Mouse (Mus musculus) kidney, embryonic 15.5 days (tissue): Measurements from ENCODE around the gene Cluh. TPM values are rescaled to one million over a fixed set of nuclear protein-coding genes. Genes with fewer than 3 reads are reported as not detected.

ENCODE experiments used
- ATAC-seq: fragments of 200-750 bp; cut with Nextera tagmentation; replicated peaks from 2 replicates; pipeline ENCODE4 v1.8.0; 2017; ENCODE audit warnings: moderate TSS enrichment; ENCODE audit not compliant: low FRiP score
- H3K27ac ChIP-seq: fragments of 300-500 bp; sonication (generic); 2 replicates; pipeline ENCODE4 v1.5.1; 2015; ENCODE audit warnings: mild to moderate bottlenecking, inconsistent platforms
- H3K27me3 ChIP-seq: fragments of 300-500 bp; sonication (generic); 2 replicates; pipeline ENCODE4 v1.6.1; 2015; ENCODE audit warnings: inconsistent platforms
- H3K36me3 ChIP-seq: fragments of 300-500 bp; sonication (generic); 2 replicates; pipeline ENCODE4 v1.6.1; 2015; ENCODE audit warnings: inconsistent platforms
- H3K4me1 ChIP-seq: fragments of 300-500 bp; sonication (generic); 2 replicates; pipeline ENCODE4 v1.6.1; 2015; ENCODE audit warnings: inconsistent platforms
- H3K4me2 ChIP-seq: fragments of 300-500 bp; sonication (generic); 2 replicates; pipeline ENCODE4 v1.6.1; 2015; ENCODE audit warnings: moderate library complexity, mild to moderate bottlenecking, inconsistent platforms
- H3K4me3 ChIP-seq: fragments of 300-500 bp; sonication (generic); replicated peaks from 2 replicates; pipeline ENCODE4 v1.5.1; 2015; ENCODE audit warnings: mild to moderate bottlenecking, inconsistent platforms
- H3K9ac ChIP-seq: fragments of 300-500 bp; sonication (generic); 2 replicates; pipeline ENCODE4 v1.6.1; 2015; ENCODE audit warnings: mild to moderate bottlenecking, inconsistent platforms
- H3K9me3 ChIP-seq: fragments of 300-500 bp; sonication (generic); replicated peaks from 2 replicates; pipeline ENCODE4 v1.6.1; 2016; ENCODE audit warnings: inconsistent platforms
- WGBS: fragments of 180-500 bp; shearing (Covaris S2); methylation state at CpG from one replicate; pipeline ENCODE4 v1.1.7; 2015; ENCODE audit warnings: mixed read lengths; 5-methylcytosine and 5-hydroxymethylcytosine counted together
- polyA plus RNA-seq: library from polyadenylated mRNA; unstranded; fragments of >200 nt; fragmentation: Nextera tagmentation; extraction: Ambion mirVana; gene quantifications from 2 replicates; pipeline ENCODE4 v1.2.1, GENCODE M21; 2015

Cluh gene
- polyA plus RNA-seq, 1 experiment from 2014 or later: 39.4 TPM

DNA sequence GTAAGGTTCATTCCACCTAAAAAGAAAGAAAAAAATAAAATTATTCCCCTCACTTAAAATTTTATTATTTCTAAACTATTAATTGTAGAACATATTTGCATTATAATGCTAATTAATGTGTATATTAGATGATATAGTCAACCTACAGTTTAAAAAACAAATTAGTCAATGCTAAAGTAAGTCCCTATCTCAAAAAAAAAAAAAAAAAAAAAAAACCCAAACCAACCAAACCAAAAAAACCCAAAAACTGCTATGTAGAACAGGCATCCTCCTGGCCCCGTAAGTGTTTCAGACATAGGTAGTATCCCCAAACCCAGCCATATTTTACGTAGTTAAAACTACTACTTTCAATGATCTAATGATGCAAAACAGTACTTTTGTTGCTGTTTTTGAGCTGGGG lies 50.2 kb downstream of the Cluh start:
- Histone ChIP-seq H3K36me3 (peaks cover 42% of the 10 kb centered on the region), H3K9ac (no peak overlapping the region), H3K4me2 (no peak overlapping the region), H3K27me3 (no peaks in the 10 kb centered on the region), H3K4me1 (no peaks in the 10 kb centered on the region), H3K4me3 (no peak overlapping the region), H3K27ac (no peak overlapping the region), H3K9me3 (no peaks in the 10 kb centered on the region)
- 94% methylated on average over 2 of the region's 2 CpGs for WGBS
- no peak for ATAC-seq

DNA sequence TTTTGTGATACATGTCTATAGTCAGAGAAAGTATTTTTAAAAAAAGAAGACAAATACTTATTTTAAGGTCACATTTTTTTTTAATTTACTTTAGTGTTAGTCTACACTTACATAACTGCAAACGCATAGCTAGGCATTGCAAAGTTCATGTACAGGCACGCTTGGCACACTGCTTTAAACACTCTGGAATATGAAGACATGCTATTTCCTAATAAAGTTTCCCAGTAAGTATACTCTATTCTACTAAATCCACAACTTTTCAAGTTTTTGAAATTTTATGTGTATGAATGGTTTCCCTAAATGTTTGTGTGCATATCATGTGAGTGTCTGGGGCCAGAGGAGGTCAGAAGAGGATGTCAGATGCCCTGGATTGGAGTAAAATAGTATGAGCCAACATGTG lies 54.8 kb downstream of the Cluh start:
- no peaks in the 10 kb centered on the region for H3K9me3 ChIP-seq
- no peak for ATAC-seq
- H3K4me1 ChIP-seq: peaks cover 6% of the 10 kb centered on the region
- 92% methylated on average over 2 of the region's 2 CpGs for WGBS
- no peak overlapping the region for H3K4me2 ChIP-seq
- H3K9ac ChIP-seq: no peak overlapping the region
- no peak overlapping the region for H3K27ac ChIP-seq
- no peaks in the 10 kb centered on the region for H3K27me3 ChIP-seq
- no peak overlapping the region for H3K4me3 ChIP-seq
- peaks cover 2% of the 10 kb centered on the region for H3K36me3 ChIP-seq

DNA sequence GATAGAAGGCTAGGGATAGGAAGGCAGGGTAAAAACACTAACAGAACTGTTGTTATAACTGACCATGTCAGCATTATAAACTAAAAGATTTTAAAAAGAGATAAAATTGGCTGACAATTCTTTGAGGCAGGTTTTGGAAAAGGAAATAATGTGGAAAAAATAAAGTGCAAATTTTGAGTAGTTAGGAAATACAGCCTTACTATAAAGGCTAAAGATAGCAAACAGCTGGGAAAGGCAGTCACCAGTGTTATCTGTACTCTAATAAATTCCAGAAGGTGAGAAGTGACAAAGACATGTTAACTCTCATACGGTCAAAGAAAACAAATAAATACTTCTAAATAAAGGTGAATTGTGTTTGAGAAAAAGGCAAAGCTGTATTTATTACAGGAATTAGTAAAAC lies 59.5 kb downstream of the Cluh start:
- ATAC-seq: no peak
- no peak overlapping the region for H3K9ac ChIP-seq
- no peak overlapping the region for H3K27ac ChIP-seq
- H3K4me3 ChIP-seq: no peak overlapping the region
- H3K36me3 ChIP-seq: peaks cover 4% of the 10 kb centered on the region; the same call in 1 of the 2 replicates
- H3K4me1 ChIP-seq: peaks cover 14% of the 10 kb centered on the region
- no peak overlapping the region for H3K4me2 ChIP-seq
- H3K9me3 ChIP-seq: no peaks in the 10 kb centered on the region
- WGBS: 25% methylated on average over 1 of the region's 1 CpGs
- H3K27me3 ChIP-seq: no peaks in the 10 kb centered on the region

DNA sequence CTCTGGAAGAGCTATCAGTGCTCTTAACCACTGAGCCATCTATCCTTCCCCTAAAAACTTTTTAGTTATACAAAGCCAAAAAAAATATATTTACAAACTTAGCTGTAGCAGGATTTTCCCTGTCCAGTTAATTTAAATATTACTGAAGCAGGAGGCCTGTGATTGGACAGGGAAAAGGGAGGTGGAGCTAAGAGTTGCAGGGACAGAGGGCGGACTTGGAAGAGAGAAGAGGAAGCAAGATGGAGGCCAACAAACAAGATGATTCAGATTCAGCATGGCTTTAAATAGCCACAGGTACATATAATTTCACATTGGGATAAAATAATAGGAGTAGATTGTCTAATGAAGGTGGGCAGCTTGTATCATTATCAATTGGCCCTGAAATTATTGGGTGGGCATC lies 61.4 kb downstream of the Cluh start:
- H3K36me3 ChIP-seq: peaks cover 4% of the 10 kb centered on the region; the same call in 1 of the 2 replicates
- H3K9me3 ChIP-seq: no peaks in the 10 kb centered on the region
- 96% methylated on average over 1 of the region's 1 CpGs for WGBS
- peaks cover 15% of the 10 kb centered on the region for H3K4me1 ChIP-seq
- ATAC-seq: no peak
- no peaks in the 10 kb centered on the region for H3K27me3 ChIP-seq
- no peak overlapping the region for H3K27ac ChIP-seq
- no peak overlapping the region for H3K4me3 ChIP-seq
- H3K4me2 ChIP-seq: no peak overlapping the region
- H3K9ac ChIP-seq: no peak overlapping the region

DNA sequence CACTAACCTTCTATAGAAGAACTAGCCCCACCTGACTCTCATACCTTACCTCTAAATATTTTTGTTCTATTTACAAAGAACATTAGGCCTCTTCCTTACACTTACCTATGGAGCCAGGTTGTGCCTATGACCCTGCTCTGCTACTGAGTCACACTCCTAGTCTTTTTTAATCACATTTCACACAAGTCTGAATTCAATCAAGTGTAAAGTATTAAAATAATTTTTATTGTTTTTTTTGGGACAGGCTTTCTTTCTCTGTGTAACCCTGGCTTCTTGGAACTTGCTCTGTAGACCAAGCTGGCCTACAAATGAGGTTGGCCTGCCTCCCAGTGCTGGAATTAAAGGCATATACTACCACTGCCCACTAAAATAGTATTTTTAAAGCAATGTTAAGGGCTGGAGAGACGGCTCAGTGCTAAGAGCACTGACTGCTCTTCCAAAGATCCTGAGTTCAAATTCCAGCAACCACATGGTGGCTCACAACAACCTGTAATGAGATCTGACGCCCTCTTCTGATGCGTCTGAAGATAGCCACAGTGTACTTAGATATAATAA lies 66.8 kb downstream of the Cluh start:
- Histone ChIP-seq H3K9me3 (no peaks in the 10 kb centered on the region), H3K4me3 (no peak overlapping the region), H3K36me3 (peaks cover 4% of the 10 kb centered on the region; the same call in 1 of the 2 replicates), H3K27ac (no peak overlapping the region), H3K4me2 (no peak overlapping the region), H3K27me3 (no peaks in the 10 kb centered on the region), H3K4me1 (peaks cover 27% of the 10 kb centered on the region), H3K9ac (no peak overlapping the region)
- no peak for ATAC-seq
- whole genome bisulfite sequencing: 86% methylated on average over 3 of the region's 3 CpGs

Other genes starting within 250 kb of the Cluh start
- gene Rap1gap2, start 38.6 kb upstream of the Cluh start, polyA plus RNA-seq: 5.8 and 6.4 TPM in 2 replicates
- gene Ccdc92b, start 29.9 kb upstream of the Cluh start, polyA plus RNA-seq: 0.19 and 0.38 TPM in 2 replicates
- 42.0 and 50.1 TPM in 2 replicates for gene Pafah1b1, start 75.2 kb downstream of the Cluh start, polyA plus RNA-seq
- 54.8 and 55.4 TPM in 2 replicates for gene Mettl16, start 121.3 kb downstream of the Cluh start, polyA plus RNA-seq
- 5.0 and 5.7 TPM in 2 replicates for gene Mnt, start 181.4 kb downstream of the Cluh start, polyA plus RNA-seq
- 6.1 and 7.3 TPM in 2 replicates for gene Sgsm2, start 247.6 kb downstream of the Cluh start, polyA plus RNA-seq
- gene Tsr1, start 248.6 kb downstream of the Cluh start, polyA plus RNA-seq: 50.6 and 51.4 TPM in 2 replicates